Mouse (Mus musculus) hindbrain, embryonic 11.5 days (tissue): Measurements from ENCODE around the gene Olfr1392. TPM values are rescaled to one million over a fixed set of nuclear protein-coding genes. Genes with fewer than 3 reads are reported as not detected.

Experiments used
- ATAC-seq: fragments of 200-750 bp; cut with Nextera tagmentation; 2 replicates; pipeline ENCODE4 v1.8.0; 2017; ENCODE audit warnings: mild to moderate bottlenecking, moderate TSS enrichment, moderate library complexity; ENCODE audit not compliant: low FRiP score
- DNase-seq: peaks from one replicate; pipeline ENCODE4 v3.0.0-alpha.2; 2015; ENCODE audit warnings: low spot score
- H3K27ac ChIP-seq: fragments of 300-500 bp; sonication (generic); 2 replicates; pipeline ENCODE4 v1.5.1; 2014; ENCODE audit warnings: mild to moderate bottlenecking, low read depth, low read length
- H3K27me3 ChIP-seq: fragments of 300-500 bp; sonication (generic); 2 replicates; pipeline ENCODE4 v1.6.1; 2014; ENCODE audit warnings: mild to moderate bottlenecking, low read length, moderate library complexity, mixed read lengths; ENCODE audit not compliant: control insufficient read depth, insufficient read depth
- H3K36me3 ChIP-seq: fragments of 300-500 bp; sonication (generic); 2 replicates; pipeline ENCODE4 v1.6.1; 2014; ENCODE audit warnings: mild to moderate bottlenecking, low read length, moderate library complexity, mixed read lengths; ENCODE audit not compliant: control insufficient read depth, insufficient read depth
- H3K4me1 ChIP-seq: fragments of 300-500 bp; sonication (generic); replicated peaks from 2 replicates; pipeline ENCODE4 v1.6.1; 2014; ENCODE audit warnings: low read length, mixed read lengths; ENCODE audit not compliant: control insufficient read depth, insufficient read depth
- H3K4me2 ChIP-seq: fragments of 300-500 bp; sonication (generic); replicated peaks from 2 replicates; pipeline ENCODE4 v1.6.1; 2014; ENCODE audit warnings: mild to moderate bottlenecking, low read depth, low read length
- H3K4me3 ChIP-seq: fragments of 300-500 bp; sonication (generic); 2 replicates; pipeline ENCODE4 v1.5.1; 2014; ENCODE audit warnings: low read depth, low read length
- H3K9ac ChIP-seq: fragments of 300-500 bp; sonication (generic); 2 replicates; pipeline ENCODE4 v1.6.1; 2014; ENCODE audit warnings: low read depth, low read length
- H3K9me3 ChIP-seq: fragments of 300-500 bp; sonication (generic); 2 replicates; pipeline ENCODE4 v1.6.1; 2016; ENCODE audit warnings: low read length; ENCODE audit not compliant: control insufficient read depth
- WGBS: fragments of 180-500 bp; shearing (Covaris S2); extraction: QIAGEN DNeasy Blood & Tissue Kit; methylation state at CpG from one replicate; pipeline ENCODE4 v1.1.7; 2014; 5-methylcytosine and 5-hydroxymethylcytosine counted together
- polyA plus RNA-seq: library from polyadenylated mRNA; unstranded; fragments of >200 nt; fragmentation: Nextera tagmentation; extraction: Ambion mirVana; gene quantifications from 2 replicates; pipeline ENCODE4 v1.2.1, GENCODE M21; 2014

Olfr1392 gene
- polyA plus RNA-seq, 1 experiment from 2014 or later, result not detected

DNA sequence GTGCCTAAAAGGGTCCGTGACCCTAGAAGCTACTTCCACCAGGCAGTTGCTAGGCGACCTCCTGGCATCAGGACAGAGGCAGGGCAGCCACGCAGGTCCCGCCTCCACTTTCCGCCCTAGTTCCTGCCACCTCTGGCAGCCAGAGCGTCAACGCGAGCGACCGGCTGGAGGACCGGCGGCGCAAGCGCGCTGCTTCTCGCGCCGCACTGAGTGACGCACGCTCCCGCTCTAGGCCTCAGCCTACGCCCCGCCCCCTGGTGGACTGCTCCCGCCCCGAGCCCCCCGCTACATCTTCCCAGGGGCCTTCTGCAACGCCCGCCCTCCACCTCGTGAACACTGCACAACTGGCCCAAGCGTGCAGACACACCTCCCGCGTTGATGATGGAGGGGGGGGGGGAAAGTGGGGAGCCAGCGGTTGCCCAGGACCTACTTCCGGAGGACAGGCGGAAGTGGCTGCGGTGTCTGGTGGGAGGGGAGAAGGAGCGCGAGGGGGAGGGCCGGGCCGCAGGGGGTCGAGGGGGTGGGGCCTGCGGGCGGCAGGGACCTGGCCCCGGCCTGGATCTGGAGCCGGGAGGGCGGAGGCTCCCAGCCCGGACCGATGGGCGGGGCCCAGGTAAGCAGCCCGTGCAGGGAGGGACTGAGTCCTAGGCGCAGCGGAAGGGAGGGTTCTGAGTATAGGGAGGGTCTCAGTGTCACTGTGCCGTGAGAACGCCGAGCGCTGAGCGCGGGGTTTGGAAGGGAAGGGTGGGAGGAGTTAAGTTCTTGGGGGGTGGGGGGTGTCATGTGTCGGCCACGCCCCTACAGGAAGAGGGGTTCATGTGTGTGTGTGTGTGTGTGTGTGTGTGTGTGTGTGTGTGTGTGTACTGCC lies 41.1 kb upstream of the Olfr1392 start, which contains the start of gene Mgat1:
Gene Mgat1 (plus strand): TSS at position 465 of the 868 bp plus-strand sequence.
- peak; percentile 98 for ATAC-seq
- no peaks in the 10 kb centered on the region; the same call in 1 of the 2 replicates for H3K4me1 ChIP-seq

DNA sequence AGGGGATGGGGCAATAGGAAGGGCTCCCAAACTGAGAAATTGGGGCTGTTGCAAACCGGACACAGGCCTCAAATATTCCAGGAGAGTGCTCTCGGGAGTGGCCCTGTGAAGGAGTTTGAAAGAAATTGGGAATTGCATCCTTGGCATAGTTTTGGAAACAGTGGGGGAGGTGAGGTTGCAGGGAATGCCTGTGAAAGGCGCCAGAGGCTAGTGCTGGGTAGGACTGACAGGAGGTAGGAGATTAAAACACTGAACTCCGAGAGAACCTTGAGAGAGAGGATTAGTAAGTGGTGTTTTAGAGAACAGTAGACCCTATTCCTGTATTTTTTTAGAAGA lies 40.5 kb upstream of the Olfr1392 start:
- WGBS, result 2% methylated on average over 4 of the region's 4 CpGs

More for the DNA sequence above, 41.1 kb upstream of the Olfr1392 start, which contains the start of gene Mgat1:
- Histone ChIP-seq H3K9ac (peak within 1 kb of the TSS; percentile 69), H3K4me3 (peak within 1 kb of the TSS; percentile 55), H3K27me3 (no peaks in the 10 kb centered on the region), H3K36me3 (no peaks in the 10 kb centered on the region), H3K4me2 (peak within 1 kb of the TSS; percentile 63), H3K27ac (peak within 1 kb of the TSS; percentile 93), H3K9me3 (no peaks in the 10 kb centered on the region)
- peak; percentile 93 for DNase-seq
- under 1% methylated on average over 45 of the region's 60 CpGs for WGBS

DNA sequence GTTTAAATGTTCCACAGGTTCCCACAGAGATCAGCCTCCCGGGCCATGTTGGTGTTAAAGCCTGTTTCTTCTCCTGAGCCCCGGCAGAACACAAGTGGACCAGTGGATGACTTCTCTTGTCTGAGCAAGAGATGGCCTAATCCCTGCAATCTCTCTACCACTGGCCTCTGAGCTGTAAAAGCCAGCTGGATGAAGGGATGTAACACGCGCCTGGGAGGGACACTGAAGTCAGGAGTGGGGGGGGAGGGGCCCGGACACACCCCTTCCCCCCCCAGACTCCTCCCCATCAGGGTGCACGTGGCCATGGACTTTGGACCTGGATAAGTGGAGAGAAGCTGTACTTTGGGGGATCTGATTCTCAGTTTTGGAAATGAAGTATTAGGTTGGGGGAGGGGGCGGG lies 39.9 kb upstream of the Olfr1392 start:
- ATAC-seq, result no peak
- H3K9ac ChIP-seq, result no peak overlapping the region
- no peak overlapping the region for H3K27ac ChIP-seq
- H3K36me3 ChIP-seq, result no peaks in the 10 kb centered on the region
- 31% methylated on average over 7 of the region's 7 CpGs for WGBS
- no peak overlapping the region for H3K4me3 ChIP-seq
- H3K27me3 ChIP-seq, result no peaks in the 10 kb centered on the region
- H3K4me1 ChIP-seq, result no peaks in the 10 kb centered on the region; the same call in 1 of the 2 replicates
- no peak overlapping the region for H3K4me2 ChIP-seq
- DNase-seq, result peak; percentile 17
- H3K9me3 ChIP-seq, result no peaks in the 10 kb centered on the region

More for the DNA sequence above, 40.5 kb upstream of the Olfr1392 start:
- Histone ChIP-seq H3K9ac (peak overlapping the region; percentile 69), H3K27ac (peak overlapping the region; percentile 93; the same call in 1 of the 2 replicates), H3K4me1 (no peaks in the 10 kb centered on the region; the same call in 1 of the 2 replicates), H3K4me3 (peak overlapping the region; percentile 55), H3K36me3 (no peaks in the 10 kb centered on the region), H3K9me3 (no peaks in the 10 kb centered on the region), H3K4me2 (peak overlapping the region; percentile 63), H3K27me3 (no peaks in the 10 kb centered on the region)
- no peak; the same call in 1 of the 2 replicates for ATAC-seq
- no peak for DNase-seq

DNA sequence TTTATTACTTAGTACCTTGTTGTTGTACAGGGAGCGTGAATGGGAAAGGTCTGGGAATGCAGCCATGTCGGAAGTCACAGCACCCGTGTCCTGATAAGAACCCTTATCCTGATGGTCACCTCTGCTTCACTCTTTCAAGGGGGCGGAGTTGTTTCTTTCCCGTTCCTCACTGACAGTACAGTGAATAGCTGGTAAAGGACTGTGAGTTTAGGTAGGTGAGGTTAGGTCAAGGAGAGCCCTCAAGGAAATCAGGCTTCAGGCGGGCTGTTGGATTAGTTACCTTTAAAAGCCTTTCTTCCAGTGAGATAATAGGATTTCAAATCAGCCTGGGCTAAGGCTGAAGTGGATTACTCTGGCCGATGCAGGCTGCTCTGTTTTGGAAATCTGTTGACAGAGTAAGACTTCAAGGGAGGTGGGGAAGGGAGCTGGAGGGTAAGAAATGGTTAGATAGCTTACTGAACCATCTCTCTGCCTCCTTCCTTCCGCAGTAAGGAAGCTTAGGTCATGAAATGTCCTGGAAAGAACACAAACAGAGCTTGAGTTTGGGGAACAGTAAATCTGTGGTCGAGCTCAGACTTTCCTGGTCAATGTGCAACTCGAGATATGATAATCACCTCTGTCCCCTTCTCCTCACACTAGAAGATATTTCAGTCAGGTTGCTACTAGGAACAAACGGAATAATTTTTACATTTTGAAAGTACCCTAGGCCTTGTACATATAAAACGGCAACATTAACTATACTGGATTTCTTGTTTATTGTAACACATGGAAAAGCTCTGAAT lies 39.3 kb upstream of the Olfr1392 start:
- DNase-seq (no peak), ATAC-seq (no peak)
- 38% methylated on average over 12 of the region's 12 CpGs for WGBS
- H3K4me2 ChIP-seq, result no peak overlapping the region
- no peak overlapping the region for H3K4me3 ChIP-seq
- no peaks in the 10 kb centered on the region for H3K9me3 ChIP-seq
- no peaks in the 10 kb centered on the region for H3K27me3 ChIP-seq
- H3K9ac ChIP-seq, result no peak overlapping the region
- H3K4me1 ChIP-seq, result no peaks in the 10 kb centered on the region; the same call in 1 of the 2 replicates
- no peaks in the 10 kb centered on the region for H3K36me3 ChIP-seq
- H3K27ac ChIP-seq, result no peak overlapping the region

DNA sequence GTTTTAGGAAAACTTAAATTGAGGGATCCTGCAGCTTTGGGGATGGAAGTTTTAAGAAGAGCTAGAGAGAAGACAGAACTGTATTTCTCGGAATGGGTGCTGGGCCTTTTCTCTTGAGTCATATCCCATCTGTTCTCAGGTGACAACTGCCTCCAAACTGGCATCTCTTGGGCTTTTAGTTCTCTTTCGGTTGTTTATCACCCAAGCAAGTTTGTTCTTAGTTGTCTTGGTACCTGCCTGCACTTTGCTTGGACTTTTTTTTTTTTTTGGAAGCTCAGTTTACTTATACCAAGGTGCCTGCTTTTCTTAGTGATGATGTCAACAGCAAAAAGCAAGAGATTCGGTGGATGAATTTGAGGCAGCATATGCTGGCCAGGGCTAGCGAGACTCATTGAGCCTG lies 38.6 kb upstream of the Olfr1392 start:
- no peak overlapping the region for H3K9ac ChIP-seq
- no peak overlapping the region for H3K27ac ChIP-seq
- H3K36me3 ChIP-seq, result no peaks in the 10 kb centered on the region
- H3K4me2 ChIP-seq, result no peak overlapping the region
- peaks cover 3% of the 10 kb centered on the region for H3K4me1 ChIP-seq
- WGBS, result 86% methylated on average over 4 of the region's 4 CpGs
- H3K4me3 ChIP-seq, result no peak overlapping the region
- ATAC-seq (no peak), DNase-seq (no peak)
- H3K9me3 ChIP-seq, result no peaks in the 10 kb centered on the region
- H3K27me3 ChIP-seq, result no peaks in the 10 kb centered on the region

DNA sequence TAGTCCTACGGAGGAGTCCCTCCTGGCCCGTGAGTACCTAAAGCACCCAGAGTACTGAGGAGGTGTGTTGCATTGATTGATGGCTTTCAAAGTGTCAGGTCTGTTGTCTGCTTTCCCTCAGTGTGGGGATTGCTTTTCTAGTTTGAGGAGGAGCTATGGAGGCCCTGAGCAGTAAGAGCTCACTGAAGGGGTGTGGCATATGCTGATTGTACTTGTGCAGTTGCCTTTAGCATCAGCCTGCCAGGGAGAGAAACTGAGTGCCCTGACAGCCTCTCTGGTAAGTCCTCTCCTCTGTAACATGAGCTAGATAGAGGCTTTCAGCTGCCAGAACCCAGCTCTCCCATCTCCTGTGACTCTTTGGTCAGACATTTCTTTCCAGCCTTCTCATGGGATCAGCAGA lies 37.8 kb upstream of the Olfr1392 start:
- H3K9ac ChIP-seq, result peak overlapping the region; percentile 11; the same call in 1 of the 2 replicates

DNA sequence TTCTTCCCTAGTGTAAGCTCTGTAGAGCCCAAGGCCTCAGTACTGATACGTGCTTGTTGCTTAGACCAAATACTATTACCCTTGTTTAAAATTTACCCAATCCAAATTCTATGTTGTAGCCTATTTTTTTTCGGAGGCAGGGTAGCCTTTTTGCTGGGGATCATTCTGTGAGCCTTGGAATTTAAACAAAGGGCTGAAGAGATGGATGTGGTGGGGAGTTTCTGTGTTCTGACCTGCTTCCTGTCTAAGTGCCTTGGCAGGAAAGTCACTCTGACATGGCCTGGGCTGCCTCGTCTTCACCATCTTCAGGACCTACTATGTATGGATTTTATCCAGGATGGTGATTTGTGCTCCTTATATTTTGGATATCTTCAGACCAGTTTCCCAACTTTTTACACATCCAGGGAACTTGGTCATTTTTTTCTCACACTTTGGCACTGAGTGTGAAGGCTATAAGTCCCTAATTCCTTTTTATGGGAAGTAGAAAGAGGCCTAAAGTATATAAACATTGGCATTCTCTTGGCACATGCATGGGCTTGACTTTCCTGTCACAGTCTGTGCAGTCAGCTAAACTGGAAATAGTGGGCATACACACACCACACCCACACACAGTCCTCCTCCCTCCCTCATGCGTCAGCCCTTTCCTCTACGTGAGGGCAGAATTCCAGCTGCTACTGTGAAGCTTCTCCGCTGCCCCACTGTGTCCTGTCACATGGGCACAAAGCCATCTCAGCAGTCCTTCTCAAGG lies 36.7 kb upstream of the Olfr1392 start:
- no peaks in the 10 kb centered on the region for H3K27me3 ChIP-seq
- no peak overlapping the region for H3K4me3 ChIP-seq
- ATAC-seq (no peak), DNase-seq (no peak)
- H3K4me2 ChIP-seq, result no peak overlapping the region
- no peak overlapping the region for H3K9ac ChIP-seq
- peaks cover 3% of the 10 kb centered on the region for H3K4me1 ChIP-seq
- no peak overlapping the region for H3K27ac ChIP-seq
- H3K36me3 ChIP-seq, result no peaks in the 10 kb centered on the region
- WGBS, result 56% methylated on average over 6 of the region's 6 CpGs
- H3K9me3 ChIP-seq, result no peaks in the 10 kb centered on the region

More for the DNA sequence above, 37.8 kb upstream of the Olfr1392 start:
- Histone ChIP-seq H3K9me3 (no peaks in the 10 kb centered on the region), H3K4me1 (peaks cover 3% of the 10 kb centered on the region), H3K27me3 (no peaks in the 10 kb centered on the region), H3K36me3 (no peaks in the 10 kb centered on the region), H3K27ac (no peak overlapping the region), H3K4me3 (no peak overlapping the region), H3K4me2 (no peak overlapping the region)
- DNase-seq (no peak), ATAC-seq (no peak)
- 68% methylated on average over 2 of the region's 2 CpGs for WGBS

DNA sequence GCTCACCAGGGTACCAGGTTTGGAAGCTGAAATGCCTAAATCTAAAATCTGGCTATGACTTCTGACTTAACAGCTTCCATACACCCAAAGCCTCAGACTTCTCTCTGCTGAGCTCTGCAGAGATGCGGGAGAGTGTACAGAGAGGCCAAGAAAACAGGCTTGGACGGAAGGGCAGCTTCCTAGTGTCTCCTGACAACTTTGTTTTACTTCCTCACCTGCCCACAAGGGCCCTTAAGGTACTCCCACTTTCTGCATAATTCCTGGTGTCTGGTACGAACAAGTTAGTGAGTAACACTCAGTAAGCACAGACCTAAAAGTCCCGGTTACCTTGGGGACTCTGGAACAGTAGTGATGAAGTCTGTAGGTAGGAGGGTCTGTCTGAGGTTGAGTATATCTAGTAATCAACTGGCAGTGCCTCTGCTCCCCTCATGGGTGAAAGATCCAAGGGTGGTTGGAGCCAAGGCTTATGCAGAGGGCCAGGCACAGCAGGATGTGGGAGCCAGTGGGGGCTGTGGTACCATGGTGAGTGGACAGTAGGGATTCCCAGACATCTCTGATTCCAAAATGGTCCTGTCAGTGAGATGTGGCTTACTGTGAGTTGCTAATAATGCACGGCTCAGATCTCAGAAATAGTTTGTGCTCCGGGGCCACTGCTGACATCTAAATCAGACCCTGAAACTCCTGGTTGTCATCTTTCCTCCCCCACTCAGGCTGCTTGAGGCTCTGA lies 35.9 kb upstream of the Olfr1392 start:
- Histone ChIP-seq H3K36me3 (no peaks in the 10 kb centered on the region), H3K27me3 (no peaks in the 10 kb centered on the region), H3K4me3 (no peak overlapping the region), H3K9ac (no peak overlapping the region), H3K27ac (no peak overlapping the region), H3K4me1 (peaks cover 3% of the 10 kb centered on the region), H3K9me3 (no peaks in the 10 kb centered on the region), H3K4me2 (no peak overlapping the region)
- no peak for DNase-seq
- ATAC-seq, result no peak
- 62% methylated on average over 6 of the region's 6 CpGs for WGBS
